21 mouse cellular contexts compared by ENCODE assay signal in genomic region chr3:86214248-86214647, GRCm38 (mm10). TPM values are rescaled to one million over a fixed set of nuclear protein-coding genes. Genes with fewer than 3 reads are reported as not detected.
DNase-seq lines count a peak whose midpoint lies in the region; ATAC-seq and TF ChIP-seq lines count a peak whose summit lies in the region.
"Had no signal": no experiment of that assay in that cellular context is flagged by ENCODE, and none has a peak within 500 bp of the region (broad histone marks: within the 10 kb centered on the region; RNA-seq: fewer than 3 reads in every experiment).

No protein-coding gene starts in this region.

- ATAC-seq in inflammation-experienced regulatory T-cells, adult 6 months = peak; percentile 63
- ATAC-seq in erythroid progenitor cell, adult 5-6 weeks (replicated peaks; ENCODE audit: low FRiP score, poor library complexity, severe bottlenecking) = no peak
- ATAC-seq in megakaryocyte progenitor cell, adult 5-6 weeks (replicated peaks; ENCODE audit: poor library complexity) = no peak
- ATAC-seq: forebrain, embryonic 14.5 days; forebrain, embryonic 16.5 days had no signal

- peak overlapping the region; percentile 37; the same call in 1 of the 2 replicates for H3K4me2 ChIP-seq in CH12.LX (ENCODE audit: insufficient read depth, low read depth, poor library complexity, severe bottlenecking)
- H3K4me2 ChIP-seq: embryonic facial prominence, embryonic 12.5 days; forebrain, embryonic 12.5 days had no signal

- in situ Hi-C loops in CH12.LX (cut with MboI; ENCODE audit: low pct_ligation_motif_present, low pct_unique_long_range_greater_than_20kb, low sequenced_read_pairs) = no loop called here

- no peak for TF ChIP-seq POLR2A in CH12.LX (IDR thresholded peaks at IDR 0.05; ENCODE audit: low read depth, low read length)

- H3K9ac ChIP-seq in CH12.LX (ENCODE audit: insufficient read depth, low read depth) = no peak overlapping the region
- H3K9ac ChIP-seq: embryonic facial prominence, embryonic 12.5 days; forebrain, embryonic 12.5 days had no signal

- H3K79me2 ChIP-seq in CH12.LX (replicated peaks; ENCODE audit: control insufficient read depth, extremely low read depth, insufficient read depth, poor library complexity, severe bottlenecking) = no peaks in the 10 kb centered on the region

- no peak for TF ChIP-seq CTCF in CH12.LX (conservative IDR thresholded peaks at IDR 0.05 in 1 of 2, IDR thresholded peaks at IDR 0.05 in 1 of 2; ENCODE audit: low read depth in 2 of 2, low read length in 2 of 2)

- TF ChIP-seq EP300 in CH12.LX (IDR thresholded peaks at IDR 0.05; ENCODE audit: low read length) = peak; percentile 99

- H3K36me3 ChIP-seq in CH12.LX (replicated peaks in 1 of 2; ENCODE audit: control insufficient read depth in 1 of 2, insufficient read depth in 1 of 2, low read length in 1 of 2) = no peaks in the 10 kb centered on the region
- H3K36me3 ChIP-seq: embryonic facial prominence, embryonic 10.5 days; embryonic facial prominence, embryonic 12.5 days; forebrain, embryonic 10.5 days; forebrain, embryonic 12.5 days had no signal

- dilution Hi-C loops in CH12.LX (cut with MboI; ENCODE audit: extremely low pct_ligation_motif_present, extremely low pct_unique_long_range_greater_than_20kb, low sequenced_read_pairs) = no loop called here

- H3K27ac ChIP-seq in CH12.LX (ENCODE audit: insufficient read depth, low read depth) = no peak overlapping the region
- H3K27ac ChIP-seq: embryonic facial prominence, embryonic 10.5 days; embryonic facial prominence, embryonic 12.5 days; forebrain, embryonic 10.5 days; forebrain, embryonic 12.5 days had no signal

- no peaks in the 10 kb centered on the region for H3K27me3 ChIP-seq in CH12.LX (replicated peaks)
- H3K27me3 ChIP-seq: embryonic facial prominence, embryonic 12.5 days; forebrain, embryonic 12.5 days had no signal

- peak; percentile 41 for DNase-seq in A20 (ENCODE audit: low read depth, low spot score)
- peak; percentile 19 for DNase-seq in CD4-positive, CD25-positive, alpha-beta regulatory T cell, adult 2 months (ENCODE audit: low read depth, low spot score)
- peak; percentile 79 for DNase-seq in CH12.LX (ENCODE audit: extremely low read depth)
- DNase-seq in frontal cortex, adult 2 months (ENCODE audit: extremely low spot score in 1 of 2, low spot score in 1 of 2) = no peak
- DNase-seq: adrenal gland, adult 2 months; adrenal gland, postnatal 10 days; adrenal gland, postnatal 25 days; cerebellum, adult 11 months; cerebellum, adult 18-20 months; cerebellum, adult 9-10 months; cerebellum, postnatal 10 days; cerebellum, postnatal 25 days had no signal

- peak; percentile 8; the same call in 1 of the 2 replicates for TF ChIP-seq RAD21 in CH12.LX (IDR thresholded peaks at IDR 0.05; ENCODE audit: low read depth, low read length)

- no peak overlapping the region for H3K4me3 ChIP-seq in CH12.LX (replicated peaks in 1 of 3; ENCODE audit: low read depth in 2 of 3, low read length in 2 of 3, poor library complexity in 1 of 3)
- H3K4me3 ChIP-seq: embryonic facial prominence, embryonic 10.5 days; embryonic facial prominence, embryonic 12.5 days; forebrain, embryonic 10.5 days; forebrain, embryonic 12.5 days had no signal

- no peaks in the 10 kb centered on the region for H3K9me3 ChIP-seq in CH12.LX (replicated peaks; ENCODE audit: low read length)
- H3K9me3 ChIP-seq: embryonic facial prominence, embryonic 10.5 days; embryonic facial prominence, embryonic 12.5 days; forebrain, embryonic 10.5 days; forebrain, embryonic 12.5 days had no signal

- H3K4me1 ChIP-seq in CH12.LX (ENCODE audit: control insufficient read depth in 1 of 2, insufficient read depth in 2 of 2) = peaks cover 10 to 23% of the 10 kb centered on the region in 2 experiments
- H3K4me1 ChIP-seq: embryonic facial prominence, embryonic 10.5 days; embryonic facial prominence, embryonic 12.5 days; forebrain, embryonic 10.5 days; forebrain, embryonic 12.5 days had no signal

TF ChIP-seq in CH12.LX, 34 proteins besides CTCF, POLR2A, EP300 and RAD21:
- TF ChIP-seq IRF4 (IDR thresholded peaks at IDR 0.05; ENCODE audit: low read depth, low read length) (peak; percentile 99), MAZ (IDR thresholded peaks at IDR 0.05; ENCODE audit: low read depth, low read length) (no peak), ZMIZ1 (IDR thresholded peaks at IDR 0.05; ENCODE audit: low read depth, low read length) (no peak), ZKSCAN1 (IDR thresholded peaks at IDR 0.05; ENCODE audit: borderline replicate concordance, low read depth, low read length) (no peak), E2F4 (IDR thresholded peaks at IDR 0.05; ENCODE audit: insufficient replicate concordance, low read depth, low read length) (0 out of 2 replicates have a peak, but pooled peaks have one; percentile 37), ZC3H11A (IDR thresholded peaks at IDR 0.05; ENCODE audit: low read depth, low read length) (no peak), MAFK (IDR thresholded peaks at IDR 0.05; ENCODE audit: insufficient replicate concordance, low read length) (peak; percentile 95), BHLHE40 (IDR thresholded peaks at IDR 0.05; ENCODE audit: low read depth, low read length) (peak; percentile 69), CHD2 (IDR thresholded peaks at IDR 0.05; ENCODE audit: low read length) (peak; percentile 80), CHD1 (IDR thresholded peaks at IDR 0.05; ENCODE audit: low read depth, low read length) (no peak), JUN (IDR thresholded peaks at IDR 0.05; ENCODE audit: insufficient read depth, low read depth, low read length) (peak; percentile 99), USF2 (conservative IDR thresholded peaks at IDR 0.05; ENCODE audit: low read depth, low read length) (no peak), TCF12 (IDR thresholded peaks at IDR 0.05; ENCODE audit: low read depth, low read length) (peak; percentile 74), UBTF (IDR thresholded peaks at IDR 0.05; ENCODE audit: low read depth, low read length) (no peak), NRF1 (IDR thresholded peaks at IDR 0.05; ENCODE audit: low read depth, low read length) (no peak), SMC3 (IDR thresholded peaks at IDR 0.05; ENCODE audit: low read depth, low read length) (no peak), GABPA (IDR thresholded peaks at IDR 0.05; ENCODE audit: insufficient replicate concordance, low read depth, low read length) (no peak), KAT2A (IDR thresholded peaks at IDR 0.05; ENCODE audit: insufficient replicate concordance, low read length) (no peak), TBP (conservative IDR thresholded peaks at IDR 0.05; ENCODE audit: low read depth, low read length) (no peak; the same call in 1 of the 2 replicates), ELF1 (IDR thresholded peaks at IDR 0.05; ENCODE audit: low read depth, low read length) (no peak; the same call in 1 of the 2 replicates), HCFC1 (IDR thresholded peaks at IDR 0.05; ENCODE audit: low read depth, low read length) (peak; percentile 31), NELFE (IDR thresholded peaks at IDR 0.05; ENCODE audit: low read depth, low read length) (no peak), ZNF384 (IDR thresholded peaks at IDR 0.05; ENCODE audit: low read depth, low read length) (peak; percentile 63), SIN3A (IDR thresholded peaks at IDR 0.05; ENCODE audit: low read length) (0 out of 2 replicates have a peak, but pooled peaks have one; percentile 46), USF1 (IDR thresholded peaks at IDR 0.05; ENCODE audit: low read depth, low read length) (no peak), MYC (IDR thresholded peaks at IDR 0.05; ENCODE audit: low read depth, low read length) (peak; percentile 87), JUND (conservative IDR thresholded peaks at IDR 0.05; ENCODE audit: low read depth, low read length) (peak; percentile 99), MXI1 (IDR thresholded peaks at IDR 0.05; ENCODE audit: low read depth, low read length) (no peak; the same call in 1 of the 2 replicates), MEF2A (IDR thresholded peaks at IDR 0.05; ENCODE audit: borderline replicate concordance, low read depth, low read length) (peak; percentile 100), POLR2AphosphoS2 (IDR thresholded peaks at IDR 0.05; ENCODE audit: low read depth, low read length) (no peak), MAX (IDR thresholded peaks at IDR 0.05; ENCODE audit: low read length) (no peak), ETS1 (conservative IDR thresholded peaks at IDR 0.05; ENCODE audit: low read depth, low read length) (peak; percentile 97), RCOR1 (conservative IDR thresholded peaks at IDR 0.05; ENCODE audit: low read depth, low read length) (peak; percentile 87), PAX5 (IDR thresholded peaks at IDR 0.05; ENCODE audit: low read length) (no peak)

RNA-seq across cellular contexts. Expression of gene Lrba, which starts 10.2 kb away (rescaled TPM):
- total RNA-seq in CH12.LX (2012; rRNA removed) (22.1 and 22.6 TPM in 2 replicates), CH12.LX (2014; rRNA removed) (11.3 and 12.3 TPM in 2 replicates)
- 10.8 and 13.8 TPM in 2 replicates for polyA plus RNA-seq in CH12.LX (2012; ENCODE audit: insufficient read length, low read depth)
- 10 to 100 TPM; 11.6 to 16.3 (median 12.3) TPM for polyA plus RNA-seq in inflammation-experienced regulatory T-cells, adult 6 months (2017; shearing (Covaris generic))
- total RNA-seq in erythroid progenitor cell, adult 5-6 weeks (2015; ENCODE audit: low replicate concordance) = 37.1 and 50.7 TPM in 2 replicates
- 53.0 and 92.4 TPM in 2 replicates for total RNA-seq in erythroid progenitor cell, adult 5-6 weeks (2017; ENCODE audit: low replicate concordance)
- polyA plus RNA-seq in frontal cortex, adult 2 months (2012; rRNA removed) = 24.9 and 25.9 TPM in 2 replicates
- 11.5 and 12.8 TPM in 2 replicates for total RNA-seq in megakaryocyte progenitor cell, adult 5-6 weeks (2015)
- 16.4 and 17.2 TPM in 2 replicates for total RNA-seq in megakaryocyte progenitor cell, adult 5-6 weeks (2017)

Comparison
In these comparisons a context has a peak if more than half of its experiments do, and no peak if none do; other contexts are left out.
1. DNase-seq: peak in A20 (single experiment), CD4-positive, CD25-positive, alpha-beta regulatory T cell, adult 2 months (single experiment) and CH12.LX (single experiment); none in frontal cortex, adult 2 months (0 of 2).